Mouse (Mus musculus) heart, postnatal 0 days (tissue): Measurements from ENCODE around the gene Trim31. TPM values are rescaled to one million over a fixed set of nuclear protein-coding genes. Genes with fewer than 3 reads are reported as not detected.

Source experiments
- ATAC-seq: fragments of 200-750 bp; cut with Nextera tagmentation; 2 replicates; pipeline ENCODE4 v1.8.0; 2017; ENCODE audit warnings: low read depth, moderate number of reproducible peaks, moderate library complexity; ENCODE audit not compliant: insufficient read depth
- DNase-seq: peaks from one replicate; pipeline ENCODE4 v3.0.0-alpha.2; 2016; ENCODE audit warnings: low spot score
- H3K27ac ChIP-seq: fragments of 300-500 bp; sonication (generic); 2 replicates; pipeline ENCODE4 v1.5.1; 2014; ENCODE audit warnings: low read depth, mild to moderate bottlenecking
- H3K27me3 ChIP-seq: fragments of 300-500 bp; sonication (generic); 2 replicates; pipeline ENCODE4 v1.6.1; 2014; ENCODE audit warnings: low read length, mixed read lengths; ENCODE audit not compliant: control insufficient read depth, insufficient read depth
- H3K36me3 ChIP-seq: fragments of 300-500 bp; sonication (generic); replicated peaks from 2 replicates; pipeline ENCODE4 v1.6.1; 2014; ENCODE audit warnings: low read length, mixed read lengths; ENCODE audit not compliant: control insufficient read depth, insufficient read depth
- H3K4me1 ChIP-seq: fragments of 300-500 bp; sonication (generic); 2 replicates; pipeline ENCODE4 v1.6.1; 2014; ENCODE audit warnings: antibody characterized with exemption; ENCODE audit not compliant: control insufficient read depth, insufficient read depth
- H3K4me2 ChIP-seq: fragments of 300-500 bp; sonication (generic); 2 replicates; pipeline ENCODE4 v1.6.1; 2014; ENCODE audit warnings: low read depth, mild to moderate bottlenecking, low read length, moderate library complexity
- H3K4me3 ChIP-seq: fragments of 300-500 bp; sonication (generic); 2 replicates; pipeline ENCODE4 v1.5.1; 2014; ENCODE audit warnings: low read depth, low read length
- H3K9ac ChIP-seq: fragments of 300-500 bp; sonication (generic); replicated peaks from 2 replicates; pipeline ENCODE4 v1.6.1; 2014; ENCODE audit warnings: low read depth, low read length, mixed read lengths
- H3K9me3 ChIP-seq: fragments of 300-500 bp; sonication (generic); replicated peaks from 2 replicates; pipeline ENCODE4 v1.6.1; 2016; ENCODE audit warnings: low read length; ENCODE audit not compliant: control insufficient read depth
- CTCF ChIP-seq: IDR thresholded peaks from 2 replicates; pipeline ENCODE4 v1.5.1; 2016; ENCODE audit warnings: antibody characterized with exemption, control low read depth, low read depth
- EP300 ChIP-seq: IDR thresholded peaks from 2 replicates; pipeline ENCODE4 v1.6.1; 2016; ENCODE audit warnings: antibody characterized with exemption, low read depth
- WGBS: fragments of 180-500 bp; shearing (Covaris S2); extraction: QIAGEN DNeasy Blood & Tissue Kit; methylation state at CpG from one replicate; pipeline ENCODE4 v1.1.7; 2014; 5-methylcytosine and 5-hydroxymethylcytosine counted together
- polyA plus RNA-seq: library from polyadenylated mRNA; unstranded; fragments of >200 nt; fragmentation: Nextera tagmentation; extraction: Ambion mirVana; gene quantifications from 2 replicates; pipeline ENCODE4 v1.2.1, GENCODE M21; 2015
- total RNA-seq: library from RNA; depleted of rRNA; stranded (reverse); fragments of >200 nt; gene quantifications from 2 replicates; pipeline ENCODE4 v1.2.3, GENCODE M21; 2014; ENCODE audit warnings: low replicate concordance; rRNA removed

The Trim31 gene
- total RNA-seq = not detected in 2 replicates
- not detected in 2 replicates for polyA plus RNA-seq

GRCm38 (mm10) chr17:36897552-36898205, at the start of gene Trim31:
TSS of gene Trim31 (plus strand) at chr17:36898118.
- Histone ChIP-seq H3K27ac (no peak within 1 kb of the TSS), H3K4me3 (no peak within 1 kb of the TSS), H3K4me1 (no peaks in the 10 kb centered on the region), H3K36me3 (no peaks in the 10 kb centered on the region), H3K27me3 (no peaks in the 10 kb centered on the region), H3K9me3 (no peaks in the 10 kb centered on the region), H3K9ac (no peak within 1 kb of the TSS), H3K4me2 (no peak within 1 kb of the TSS)
- ATAC-seq = no peak
- no peak for DNase-seq
- 64% methylated on average over 6 of the region's 6 CpGs for WGBS
- TF ChIP-seq EP300 (no peak), CTCF (no peak)

GRCm38 (mm10) chr17:36848911-36849310, 49.0 kb upstream of the Trim31 start:
- H3K4me1 ChIP-seq = peaks cover 13% of the 10 kb centered on the region
- H3K36me3 ChIP-seq = peaks cover 35% of the 10 kb centered on the region
- no peak overlapping the region for H3K4me2 ChIP-seq
- H3K9ac ChIP-seq = no peak overlapping the region
- no peaks in the 10 kb centered on the region for H3K27me3 ChIP-seq
- ATAC-seq (no peak), DNase-seq (no peak)
- H3K4me3 ChIP-seq = no peak overlapping the region
- WGBS = 74% methylated on average over 5 of the region's 5 CpGs
- H3K27ac ChIP-seq = no peak overlapping the region
- no peaks in the 10 kb centered on the region for H3K9me3 ChIP-seq
- TF ChIP-seq CTCF (no peak), EP300 (no peak)

- TF ChIP-seq EP300 (no peak), CTCF (no peak)
- Histone ChIP-seq H3K9ac (no peak overlapping the region), H3K4me2 (no peak overlapping the region), H3K36me3 (peaks cover 44% of the 10 kb centered on the region), H3K27me3 (no peaks in the 10 kb centered on the region), H3K9me3 (no peaks in the 10 kb centered on the region), H3K27ac (no peak overlapping the region), H3K4me3 (no peak overlapping the region), H3K4me1 (peaks cover 3% of the 10 kb centered on the region; the same call in 1 of the 2 replicates)
- DNase-seq (no peak), ATAC-seq (no peak)
- WGBS = 86% methylated on average over 2 of the region's 2 CpGs
Measured at GRCm38 (mm10) chr17:36849992-36850391, 47.9 kb upstream of the Trim31 start.

GRCm38 (mm10) chr17:36851200-36851599, 46.7 kb upstream of the Trim31 start:
- DNase-seq (no peak), ATAC-seq (no peak)
- H3K9ac ChIP-seq = no peak overlapping the region
- no peak overlapping the region for H3K27ac ChIP-seq
- no peak overlapping the region for H3K4me3 ChIP-seq
- TF ChIP-seq EP300 = no peak
- TF ChIP-seq CTCF = no peak
- H3K4me1 ChIP-seq = no peaks in the 10 kb centered on the region; the same call in 1 of the 2 replicates
- no peak overlapping the region for H3K4me2 ChIP-seq
- WGBS = 76% methylated on average over 5 of the region's 5 CpGs
- H3K36me3 ChIP-seq = peaks cover 52% of the 10 kb centered on the region
- H3K9me3 ChIP-seq = no peaks in the 10 kb centered on the region
- no peaks in the 10 kb centered on the region for H3K27me3 ChIP-seq

- H3K4me2 ChIP-seq = no peak overlapping the region
- H3K4me1 ChIP-seq = no peaks in the 10 kb centered on the region; the same call in 1 of the 2 replicates
- no peak for TF ChIP-seq CTCF
- TF ChIP-seq EP300 = no peak
- H3K9ac ChIP-seq = no peak overlapping the region
- H3K9me3 ChIP-seq = no peaks in the 10 kb centered on the region
- H3K27ac ChIP-seq = no peak overlapping the region
- peaks cover 53% of the 10 kb centered on the region for H3K36me3 ChIP-seq
- ATAC-seq (no peak), DNase-seq (no peak)
- no peak overlapping the region for H3K4me3 ChIP-seq
- 45% methylated on average over 5 of the region's 5 CpGs for WGBS
- H3K27me3 ChIP-seq = no peaks in the 10 kb centered on the region
Measured at GRCm38 (mm10) chr17:36851627-36852026, 46.3 kb upstream of the Trim31 start.

GRCm38 (mm10) chr17:36855484-36855883, 42.4 kb upstream of the Trim31 start:
- DNase-seq (no peak), ATAC-seq (no peak)
- TF ChIP-seq EP300 = no peak
- no peak for TF ChIP-seq CTCF
- Histone ChIP-seq H3K27me3 (no peaks in the 10 kb centered on the region), H3K9ac (no peak overlapping the region), H3K9me3 (no peaks in the 10 kb centered on the region), H3K36me3 (peaks cover 81% of the 10 kb centered on the region), H3K27ac (no peak overlapping the region), H3K4me2 (no peak overlapping the region), H3K4me3 (no peak overlapping the region), H3K4me1 (no peaks in the 10 kb centered on the region; the same call in 1 of the 2 replicates)
- 95% methylated on average over 3 of the region's 3 CpGs for WGBS
